Mouse (Mus musculus) brain, embryonic 14.5 days (tissue): ENCODE measurements at regions not wholly inside any gene's neighbourhood (a gene's known extent, or its start where the extent isn't known, plus 50 kb on each side); places are given as distances from the start of the nearest gene placed in this dataset.

Source experiments
- DNase-seq: peaks from one replicate; pipeline ENCODE4 v3.0.0-alpha.2; 2011; ENCODE audit warnings: low read depth
- CTCF ChIP-seq: fragments of 200-500 bp; IDR thresholded peaks from 2 replicates; pipeline ENCODE4 v1.5.1; 2012; ENCODE audit warnings: inconsistent platforms, mild to moderate bottlenecking, moderate library complexity, borderline replicate concordance; ENCODE audit not compliant: insufficient read depth, insufficient read length; ENCODE audit errors: extremely low read depth
- POLR2A ChIP-seq: fragments of 200-500 bp; IDR thresholded peaks from 2 replicates; pipeline ENCODE4 v1.6.1; 2012; ENCODE audit warnings: mild to moderate bottlenecking, inconsistent platforms, borderline replicate concordance; ENCODE audit not compliant: poor library complexity, insufficient read depth, insufficient read length, severe bottlenecking; ENCODE audit errors: extremely low read depth

DNA sequence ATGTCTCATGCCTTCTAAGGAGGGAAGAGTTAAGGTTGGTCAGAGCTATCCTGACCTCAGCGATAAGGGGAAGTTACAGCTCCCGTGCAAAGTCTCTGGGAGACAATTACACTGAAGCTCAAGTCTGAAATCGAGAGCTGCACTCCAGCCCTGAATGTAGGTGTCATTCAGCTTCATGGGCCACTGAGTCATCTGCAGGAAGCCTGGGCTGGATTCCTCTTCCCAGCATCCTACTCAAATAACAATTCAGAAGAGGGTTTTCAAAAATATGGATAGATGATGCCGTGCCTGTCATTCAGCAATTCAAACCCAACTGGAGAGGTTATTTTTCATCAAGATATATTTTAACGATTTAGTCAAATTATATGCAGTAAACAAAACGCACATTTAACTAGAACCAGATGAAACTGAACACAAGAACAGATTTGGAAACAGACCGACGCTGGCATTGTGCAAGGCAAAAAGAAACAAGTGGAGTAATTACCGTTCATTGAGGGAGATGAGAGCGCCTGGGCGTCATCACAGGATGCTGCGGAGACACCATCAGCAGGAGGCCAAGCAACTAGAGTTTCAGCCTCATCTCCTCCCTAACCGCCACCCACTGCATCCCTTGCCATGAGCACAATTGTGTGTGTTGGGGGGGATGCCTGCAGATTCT lies 57.8 kb upstream of the Cfap46 start:
- TF ChIP-seq POLR2A (no peak), CTCF (no peak)
- DNase-seq = peak; percentile 68

DNA sequence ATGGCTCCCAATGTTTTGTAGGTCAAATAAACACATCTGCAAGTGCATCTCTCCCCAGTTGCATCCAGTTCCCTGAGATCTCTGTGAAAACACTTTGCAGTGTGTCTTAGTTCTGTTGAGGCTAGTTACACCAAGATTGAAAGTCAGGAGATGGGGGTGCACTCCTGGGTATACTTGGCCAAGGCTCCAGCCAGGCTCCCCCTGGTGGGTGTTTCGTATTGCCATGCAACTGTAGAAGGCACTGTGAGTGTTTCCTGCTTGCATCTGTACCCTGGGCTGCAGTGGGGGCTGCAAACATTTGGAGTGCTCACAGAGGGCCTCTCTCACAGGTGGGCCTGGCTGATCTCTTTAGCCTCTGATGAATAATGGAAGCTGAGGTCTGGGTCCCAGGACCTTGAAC lies 63.2 kb upstream of the Cfap46 start:
- peak; percentile 51 for DNase-seq
- TF ChIP-seq CTCF (peak; percentile 53; the same call in 1 of the 2 replicates), POLR2A (no peak)

DNA sequence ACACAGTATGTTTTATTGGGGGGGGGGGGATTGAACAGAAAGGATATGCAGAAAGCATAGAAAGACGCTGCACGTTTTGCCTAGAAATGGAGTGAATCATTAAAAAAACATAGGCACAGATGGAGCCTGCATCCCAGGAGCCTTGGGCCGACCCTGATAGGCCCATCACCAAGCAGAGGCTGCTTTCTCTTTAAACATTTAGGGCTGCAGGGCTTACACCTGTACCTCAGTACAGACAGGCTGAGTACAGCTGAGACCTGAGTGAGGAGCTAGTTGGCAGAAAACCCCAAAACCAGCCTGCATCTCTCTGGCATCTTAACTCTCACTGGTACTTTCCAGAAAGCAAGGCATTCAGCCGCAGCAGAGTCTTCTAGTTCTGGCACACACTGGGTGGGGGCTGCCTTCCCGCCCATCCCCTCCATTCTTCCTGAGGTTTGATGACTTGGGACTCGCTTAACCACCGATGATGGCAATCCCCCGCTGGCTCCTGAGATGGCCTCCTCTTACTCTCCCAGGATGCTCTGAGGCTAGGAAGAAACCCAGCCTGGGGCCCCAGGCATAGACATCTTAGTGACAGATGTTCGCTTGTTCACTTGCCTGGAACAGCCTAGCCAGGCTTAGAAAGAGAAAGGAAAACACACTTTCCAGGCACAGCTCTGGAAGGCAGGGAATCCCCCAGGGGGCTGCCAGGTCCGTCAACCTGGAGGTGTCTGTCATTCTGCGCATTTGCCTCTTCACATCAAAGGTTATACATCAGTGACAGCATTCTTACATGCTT lies 63.9 kb upstream of the Cfap46 start:
- peak; percentile 30 for DNase-seq
- no peak for TF ChIP-seq POLR2A
- TF ChIP-seq CTCF = no peak

DNA sequence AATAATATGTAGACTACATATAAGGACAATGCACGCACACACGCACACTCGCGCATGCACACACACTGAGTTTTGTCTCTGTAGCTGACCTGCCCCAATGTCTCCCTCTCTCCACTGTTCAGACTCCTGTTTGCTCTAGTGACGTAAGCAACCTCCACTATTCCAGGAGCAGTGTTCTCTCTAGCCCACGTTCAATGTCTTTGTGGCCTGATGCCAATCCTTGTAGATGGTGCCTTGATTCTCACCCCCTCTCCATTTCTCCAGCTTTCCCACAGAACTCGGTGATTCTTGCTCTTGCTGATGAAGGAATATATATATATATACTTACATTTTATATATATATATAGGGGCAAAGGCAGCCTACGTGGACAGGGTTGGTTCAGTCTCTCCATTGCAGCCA lies 71.4 kb upstream of the Cfap46 start:
- TF ChIP-seq CTCF (no peak), POLR2A (no peak)
- DNase-seq = no peak

DNA sequence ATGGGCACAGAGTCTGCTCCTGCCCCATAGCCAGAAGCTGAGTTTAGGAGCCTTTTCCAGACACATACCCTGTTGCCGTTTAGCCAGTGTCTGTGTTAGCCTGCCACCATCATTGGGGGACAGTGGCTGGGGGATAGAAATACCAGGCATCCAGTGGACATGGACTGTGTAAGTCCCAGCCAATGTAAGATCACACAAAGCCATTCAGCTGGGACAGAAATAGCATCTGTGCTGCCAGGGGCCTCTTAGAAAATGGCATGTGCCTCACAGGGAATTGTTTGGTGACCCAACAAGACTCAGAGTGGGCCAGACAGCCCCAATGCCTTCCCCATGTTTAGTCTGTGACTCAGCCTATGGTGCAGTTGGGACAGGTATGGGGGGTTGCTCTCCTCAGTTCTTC lies 71.5 kb upstream of the Adgra1 start:
- DNase-seq = no peak
- TF ChIP-seq CTCF (no peak), POLR2A (no peak)

DNA sequence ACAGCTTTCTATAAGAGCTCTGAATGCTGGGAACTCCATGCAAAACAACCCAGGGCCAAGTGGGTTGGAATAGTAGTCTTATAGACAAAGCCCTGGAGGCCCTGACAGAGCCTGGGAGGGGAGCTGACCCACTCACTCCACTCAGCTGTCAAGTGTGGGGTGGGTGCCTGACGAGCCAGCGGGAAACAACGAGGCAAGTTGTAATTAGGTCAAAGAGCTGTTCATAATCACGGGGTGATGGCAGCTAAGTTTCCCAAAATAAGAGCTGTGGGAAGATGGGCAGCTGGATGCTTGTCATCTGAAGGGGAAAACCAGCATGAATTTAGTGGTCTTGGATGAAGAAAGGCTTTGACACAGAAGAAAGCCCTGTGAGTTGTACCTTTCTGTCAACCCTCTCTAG lies 70.7 kb upstream of the Adgra1 start:
- peak; percentile 40 for DNase-seq
- TF ChIP-seq POLR2A (no peak), CTCF (no peak)

DNA sequence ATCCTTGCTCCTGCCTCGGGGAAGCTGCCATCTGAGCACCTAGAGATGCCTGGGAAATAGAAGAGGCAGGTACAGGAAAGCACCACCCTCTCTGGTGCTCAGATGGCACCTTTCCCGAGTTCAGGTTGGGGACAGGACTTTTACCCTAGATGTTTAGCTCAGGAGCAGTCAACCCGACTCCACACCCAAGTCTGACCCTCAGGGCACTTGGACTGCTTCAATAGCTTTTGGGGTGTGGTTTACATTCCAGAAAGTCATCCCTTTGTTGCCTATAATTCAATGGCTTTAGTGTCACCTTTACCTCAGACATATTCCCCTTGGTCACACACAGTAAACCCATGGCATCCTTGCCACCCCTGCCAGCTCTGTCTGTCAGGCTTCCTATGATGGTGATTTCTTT lies 67.7 kb upstream of the Adgra1 start:
- no peak for TF ChIP-seq CTCF
- no peak for TF ChIP-seq POLR2A
- DNase-seq = no peak

DNA sequence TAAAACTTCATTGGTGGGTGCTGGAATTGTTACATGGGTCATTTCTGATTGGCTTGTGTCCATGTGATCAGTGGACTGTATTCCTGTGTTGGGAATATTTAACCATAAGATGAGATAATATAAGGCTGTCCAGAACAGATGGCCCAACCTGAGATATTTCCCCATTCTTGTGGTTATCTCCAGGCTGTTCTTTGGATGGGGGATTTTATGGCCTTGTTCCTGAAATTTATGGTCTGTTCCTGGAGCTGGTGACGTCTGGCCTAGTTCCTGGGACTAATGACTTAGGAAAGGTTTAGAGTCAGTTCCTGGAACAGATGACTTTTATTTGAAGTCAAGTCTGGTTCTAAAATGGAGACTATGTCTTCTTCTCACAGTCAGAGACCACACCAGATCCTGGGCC lies 64.8 kb upstream of the Adgra1 start:
- DNase-seq = no peak
- no peak for TF ChIP-seq CTCF
- no peak for TF ChIP-seq POLR2A

DNA sequence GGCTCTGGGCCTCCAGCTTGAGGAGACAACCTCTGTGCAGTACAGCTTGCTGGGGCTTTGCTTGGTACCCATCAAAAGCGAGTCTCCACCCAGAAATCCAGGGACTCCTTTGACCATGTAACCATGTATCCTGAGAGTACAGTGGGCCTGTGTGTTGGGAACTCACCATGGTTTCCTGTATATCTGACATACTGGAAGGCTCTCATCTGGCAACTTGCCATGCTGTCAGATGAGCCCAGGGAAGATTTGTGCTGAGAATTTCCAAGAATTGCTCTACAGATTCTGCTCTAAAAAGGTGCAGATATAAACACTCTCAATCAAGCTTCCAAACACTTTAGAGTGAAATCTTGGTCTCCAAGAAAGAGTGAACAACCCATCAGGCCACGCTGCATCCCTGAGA lies 56.7 kb upstream of the Adgra1 start:
- TF ChIP-seq CTCF (no peak), POLR2A (no peak)
- no peak for DNase-seq

DNA sequence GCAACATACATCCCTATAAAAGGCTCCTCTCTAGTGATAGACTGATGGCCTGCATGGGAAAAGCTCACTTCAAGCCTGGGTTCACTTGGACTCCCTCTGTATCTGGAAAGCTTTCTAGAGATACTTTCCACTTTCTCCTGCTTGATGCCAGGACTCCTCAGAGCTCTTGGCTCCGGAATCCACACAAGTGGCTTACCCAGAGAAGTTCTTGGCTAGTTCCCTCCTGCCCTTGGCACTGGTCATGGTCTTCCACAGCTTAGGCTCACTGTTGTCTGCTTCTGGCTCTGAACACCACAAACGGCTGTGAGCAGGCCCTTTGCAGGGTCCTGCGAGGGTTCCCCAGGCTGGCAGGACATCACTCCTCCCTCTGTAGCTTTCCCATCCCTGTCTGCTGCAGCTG lies 54.1 kb upstream of the Adgra1 start:
- no peak for DNase-seq
- TF ChIP-seq POLR2A = no peak
- no peak for TF ChIP-seq CTCF

DNA sequence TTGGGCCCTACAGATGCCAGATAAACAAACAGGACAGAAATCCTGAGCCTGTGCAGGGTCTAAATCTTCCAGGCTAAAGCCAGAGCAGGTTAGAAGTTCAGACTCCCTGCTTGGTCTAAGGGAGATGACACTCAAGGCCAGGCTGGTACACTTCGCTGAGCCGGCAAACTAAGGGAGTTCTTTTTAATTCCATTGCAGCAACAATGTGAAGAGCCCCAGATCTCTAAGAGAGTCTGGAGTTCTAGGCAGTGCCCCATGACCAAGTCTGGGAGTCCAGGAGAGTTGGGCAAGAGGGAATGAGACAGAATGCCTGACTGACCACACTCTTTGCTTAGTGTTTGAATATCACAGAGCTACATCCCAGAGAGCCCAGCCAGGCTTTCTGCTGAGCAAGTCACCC lies 52.5 kb upstream of the Adgra1 start:
- no peak for DNase-seq
- TF ChIP-seq CTCF (no peak), POLR2A (no peak)
